9 mouse cellular contexts compared by ENCODE assay signal in genomic region chr4:130952531-130952930, GRCm38 (mm10). TPM values are rescaled to one million over a fixed set of nuclear protein-coding genes. Genes with fewer than 3 reads are reported as not detected.
DNase-seq lines count a peak whose midpoint lies in the region; ATAC-seq and TF ChIP-seq lines count a peak whose summit lies in the region.
"Had no signal": no experiment of that assay in that cellular context is flagged by ENCODE, and none has a peak within 500 bp of the region (broad histone marks: within the 10 kb centered on the region; RNA-seq: fewer than 3 reads in every experiment).

No protein-coding gene starts in this region.

- no peak for ATAC-seq in heart, postnatal 0 days (ENCODE audit: insufficient read depth, low read depth)
- ATAC-seq in granulocyte monocyte progenitor cell, adult 5-6 weeks (replicated peaks; ENCODE audit: poor library complexity, severe bottlenecking): peak; percentile 70
- ATAC-seq in megakaryocyte-erythroid progenitor cell, adult 5-6 weeks (replicated peaks; ENCODE audit: low FRiP score, low TSS enrichment, poor library complexity, severe bottlenecking): peak; percentile 68
- ATAC-seq in erythroblast, adult 5-6 weeks (replicated peaks; ENCODE audit: low FRiP score, poor library complexity, severe bottlenecking): no peak

- H3K4me3 ChIP-seq in heart, postnatal 0 days (ENCODE audit: low read depth, low read length): no peak overlapping the region
- H3K4me3 ChIP-seq in heart, embryonic 10.5 days: no peak overlapping the region

- WGBS in heart, postnatal 0 days: 36% methylated on average over 17 of the region's 17 CpGs
- WGBS in heart, embryonic 10.5 days: 37% methylated on average over 17 of the region's 17 CpGs

- no peaks in the 10 kb centered on the region for H3K36me3 ChIP-seq in heart, postnatal 0 days (replicated peaks; ENCODE audit: control insufficient read depth, insufficient read depth, low read length)
- no peaks in the 10 kb centered on the region for H3K36me3 ChIP-seq in heart, embryonic 10.5 days

- no peak overlapping the region for H3K9ac ChIP-seq in heart, postnatal 0 days (replicated peaks; ENCODE audit: low read depth, low read length)

- H3K9me3 ChIP-seq in heart, postnatal 0 days (replicated peaks; ENCODE audit: control insufficient read depth, low read length): no peaks in the 10 kb centered on the region
- H3K9me3 ChIP-seq in heart, embryonic 10.5 days: no peaks in the 10 kb centered on the region

- no peaks in the 10 kb centered on the region for H3K4me1 ChIP-seq in heart, postnatal 0 days (ENCODE audit: control insufficient read depth, insufficient read depth)
- 0 out of 2 replicates have a peak, but pooled peaks cover 4% of the 10 kb centered on the region for H3K4me1 ChIP-seq in heart, embryonic 10.5 days

- DNase-seq in heart, postnatal 0 days (ENCODE audit: low spot score): no peak
- DNase-seq in heart, embryonic 10.5 days (ENCODE audit: low spot score): no peak
- peak; percentile 57 for DNase-seq in urinary bladder, postnatal 14 days (ENCODE audit: low spot score)
- no peak for DNase-seq in urinary bladder, postnatal 10 days (ENCODE audit: low spot score)
- DNase-seq in MN1 (ENCODE audit: low spot score): no peak

- no peak overlapping the region for H3K4me2 ChIP-seq in heart, postnatal 0 days (ENCODE audit: low read depth, low read length)

- H3K27ac ChIP-seq in heart, postnatal 0 days (ENCODE audit: low read depth): no peak overlapping the region
- H3K27ac ChIP-seq in heart, embryonic 10.5 days: no peak overlapping the region

- TF ChIP-seq CTCF in heart, postnatal 0 days (IDR thresholded peaks at IDR 0.05; ENCODE audit: low read depth): peak; percentile 8; the same call in 1 of the 2 replicates

- no peaks in the 10 kb centered on the region for H3K27me3 ChIP-seq in heart, postnatal 0 days (ENCODE audit: control insufficient read depth, insufficient read depth, low read length)
- peaks cover 41% of the 10 kb centered on the region; the same call in 1 of the 2 replicates for H3K27me3 ChIP-seq in heart, embryonic 10.5 days (ENCODE audit: insufficient read depth, poor library complexity, severe bottlenecking)

- no peak for TF ChIP-seq EP300 in heart, postnatal 0 days (IDR thresholded peaks at IDR 0.05; ENCODE audit: low read depth)

RNA-seq across cellular contexts. Expression of gene Matn1, which starts 8.3 kb away (rescaled TPM):
- total RNA-seq in heart, postnatal 0 days (2014; rRNA removed; ENCODE audit: low replicate concordance): not detected in 2 replicates
- polyA plus RNA-seq in heart, postnatal 0 days (2015; fragmentation: Nextera tagmentation; extraction: Ambion mirVana): not detected in 2 replicates
- polyA plus RNA-seq in heart, embryonic 10.5 days (2016; fragmentation: Nextera tagmentation; extraction: Ambion mirVana): not detected in 2 replicates
- not detected in 2 replicates for total RNA-seq in granulocyte monocyte progenitor cell, adult 5-6 weeks (2014; fragmentation: Nextera tagmentation)
- total RNA-seq in granulocyte monocyte progenitor cell, adult 5-6 weeks (2017): not detected in 2 replicates
- total RNA-seq in megakaryocyte-erythroid progenitor cell, adult 5-6 weeks (2014; fragmentation: Nextera tagmentation): not detected in 2 replicates
- total RNA-seq in megakaryocyte-erythroid progenitor cell, adult 5-6 weeks (2017): not detected in 2 replicates
- total RNA-seq in erythroblast, adult 5-6 weeks (2015; ENCODE audit: low replicate concordance): not detected in 2 replicates
- total RNA-seq in erythroblast, adult 5-6 weeks (2017; ENCODE audit: low replicate concordance): not detected in 2 replicates
- total RNA-seq: hematopoietic stem cell, adult 5-6 weeks had no signal

RNA-seq across cellular contexts. Expression of gene Laptm5, which starts 39.6 kb away (rescaled TPM):
- 15.9 and 21.6 TPM in 2 replicates for total RNA-seq in heart, postnatal 0 days (2014; rRNA removed; ENCODE audit: low replicate concordance)
- polyA plus RNA-seq in heart, postnatal 0 days (2015; fragmentation: Nextera tagmentation; extraction: Ambion mirVana): 14.7 and 15.6 TPM in 2 replicates
- polyA plus RNA-seq in heart, embryonic 10.5 days (2016; fragmentation: Nextera tagmentation; extraction: Ambion mirVana): 7.7 and 19.5 TPM in 2 replicates
- total RNA-seq in granulocyte monocyte progenitor cell, adult 5-6 weeks (2014; fragmentation: Nextera tagmentation): 561 and 568 TPM in 2 replicates
- 131 and 136 TPM in 2 replicates for total RNA-seq in granulocyte monocyte progenitor cell, adult 5-6 weeks (2017)
- 111 and 132 TPM in 2 replicates for total RNA-seq in megakaryocyte-erythroid progenitor cell, adult 5-6 weeks (2014; fragmentation: Nextera tagmentation)
- 33.5 and 41.8 TPM in 2 replicates for total RNA-seq in megakaryocyte-erythroid progenitor cell, adult 5-6 weeks (2017)
- 171 and 179 TPM in 2 replicates for total RNA-seq in erythroblast, adult 5-6 weeks (2015; ENCODE audit: low replicate concordance)
- total RNA-seq in erythroblast, adult 5-6 weeks (2017; ENCODE audit: low replicate concordance): 42.5 and 62.7 TPM in 2 replicates

Comparison
In these comparisons a context has a peak if more than half of its experiments do, and no peak if none do; other contexts are left out.
1. ATAC-seq: peak in granulocyte monocyte progenitor cell, adult 5-6 weeks (single experiment) and megakaryocyte-erythroid progenitor cell, adult 5-6 weeks (single experiment); none in heart, postnatal 0 days (single experiment) and erythroblast, adult 5-6 weeks (single experiment).